Mouse (Mus musculus) common myeloid progenitor, adult 5-6 weeks (primary cell): ENCODE results near the gene Tcf19. TPM values are rescaled to one million over a fixed set of nuclear protein-coding genes. Genes with fewer than 3 reads are reported as not detected.

Experiments used
- ATAC-seq: replicated peaks from 2 replicates; pipeline ENCODE4 v1.8.0; 2016; ENCODE audit warnings: low read depth, mild to moderate bottlenecking, moderate TSS enrichment, inconsistent platforms; ENCODE audit not compliant: poor library complexity, severe bottlenecking
- total RNA-seq: library from RNA; stranded (forward); fragments of 200-1000, 187-1606 nt; gene quantifications from 2 replicates; pipeline ENCODE4 v1.2.3, GENCODE M21; 2017

The Tcf19 gene
- 10.5 and 10.9 TPM in 2 replicates for total RNA-seq

DNA sequence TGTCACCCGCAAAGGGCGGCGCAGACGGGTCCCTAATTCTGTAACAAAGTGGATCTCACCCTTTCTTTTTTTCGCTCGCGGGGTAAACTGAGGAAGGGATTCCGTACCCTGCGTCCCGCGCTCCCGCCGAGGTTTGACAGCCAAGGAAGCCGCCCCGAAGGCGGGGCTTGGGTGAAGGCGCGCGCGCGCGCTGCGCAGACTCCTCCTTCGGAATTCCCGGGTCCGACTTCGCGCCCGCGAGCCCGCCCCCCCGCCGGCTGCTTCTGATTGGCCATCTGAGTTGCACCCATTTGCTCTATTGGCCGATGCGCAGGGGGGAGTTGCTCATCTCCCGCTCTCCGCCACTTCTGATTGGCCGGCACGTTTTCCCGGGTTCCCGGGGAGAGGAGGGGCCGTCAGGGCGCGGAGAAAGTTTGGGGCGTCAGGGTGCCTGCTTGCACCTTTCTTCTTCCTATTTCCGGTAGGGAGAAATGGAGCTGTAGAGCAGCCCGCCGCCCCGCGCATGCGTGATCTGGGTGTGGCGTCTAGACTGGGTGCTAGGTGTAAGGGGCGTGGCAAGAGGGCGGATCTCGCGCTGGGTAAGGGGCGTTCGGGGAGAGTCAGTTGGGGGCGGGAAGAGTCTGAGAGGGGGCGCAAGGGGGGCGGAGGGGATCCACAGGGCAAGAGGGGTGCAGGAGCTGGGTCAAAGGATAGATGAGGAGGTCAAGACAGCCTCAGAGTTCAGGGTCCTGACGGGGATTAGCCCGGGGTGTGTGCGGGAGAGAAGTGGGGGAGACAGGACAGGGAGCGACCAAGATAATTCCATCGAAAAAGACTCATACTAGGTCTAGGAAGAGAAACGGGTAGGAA, at the start of gene Tcf19, which contains the start of gene Cchcr1:
Gene Tcf19, minus strand, starts transcription at position 173 of the 849 bp plus-strand sequence.
Gene Cchcr1, plus strand, starts transcription at position 449 of the 849 bp plus-strand sequence.
- ATAC-seq, result peak; percentile 96

DNA sequence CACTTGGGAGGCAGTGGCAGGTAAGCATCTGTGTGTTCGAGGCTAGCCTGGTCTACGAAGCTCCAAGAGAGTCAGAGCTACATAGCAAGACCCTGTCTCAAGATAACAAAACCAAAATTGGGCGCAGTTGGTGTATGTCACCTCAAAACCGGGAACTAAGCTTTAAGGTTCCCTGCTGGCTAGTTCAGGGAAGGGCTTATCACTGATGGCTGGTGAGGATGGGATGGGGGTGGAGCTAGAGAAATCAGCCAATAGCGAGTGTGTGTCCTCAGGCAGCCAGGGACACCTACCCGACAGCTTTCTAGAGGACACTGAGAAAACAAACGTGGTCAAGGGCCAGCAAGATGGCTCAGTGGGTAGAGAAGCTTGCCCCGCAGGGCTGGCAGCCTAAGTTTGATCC, 41.6 kb upstream of the Tcf19 start:
- no peak for ATAC-seq

DNA sequence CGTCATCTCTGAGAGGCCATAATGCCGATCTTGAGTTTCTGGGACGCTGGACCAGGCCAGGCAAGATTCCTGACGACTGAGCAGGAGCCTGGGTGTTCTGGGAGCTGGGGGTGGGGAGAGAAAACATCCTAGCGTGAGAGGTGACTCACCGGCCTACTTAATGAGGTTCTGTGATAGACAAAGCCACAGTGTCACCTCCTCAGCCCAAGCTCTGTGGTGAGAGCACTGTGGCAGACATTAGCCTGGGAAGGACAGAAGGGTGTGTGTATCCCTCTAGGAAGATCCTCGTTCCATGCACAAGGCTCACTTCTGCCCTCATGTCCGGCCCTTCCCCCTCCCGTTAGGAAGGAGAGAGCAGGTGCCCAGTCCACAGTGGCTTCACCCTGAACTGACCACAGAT, 40.7 kb upstream of the Tcf19 start:
- no peak for ATAC-seq

DNA sequence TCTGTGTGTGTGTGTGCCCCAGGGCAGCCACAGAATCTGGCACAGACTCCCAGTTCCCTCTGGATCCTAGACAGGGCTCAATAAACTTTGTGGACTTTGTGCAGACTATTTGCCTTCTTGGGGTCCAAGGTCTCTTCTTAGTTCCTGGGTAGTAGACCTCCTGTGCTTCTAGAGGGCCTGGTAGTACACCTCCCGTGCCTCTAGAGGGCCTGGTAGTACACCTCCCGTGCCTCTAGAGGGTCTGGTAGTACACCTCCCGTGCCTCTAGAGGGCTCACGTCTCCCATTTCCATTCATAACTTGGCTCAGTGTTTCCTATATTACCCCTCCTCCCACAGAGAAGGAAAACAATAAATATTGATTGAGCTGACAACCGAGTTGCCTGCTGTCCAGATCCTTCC, 40.2 kb upstream of the Tcf19 start:
- peak; percentile 92 for ATAC-seq

DNA sequence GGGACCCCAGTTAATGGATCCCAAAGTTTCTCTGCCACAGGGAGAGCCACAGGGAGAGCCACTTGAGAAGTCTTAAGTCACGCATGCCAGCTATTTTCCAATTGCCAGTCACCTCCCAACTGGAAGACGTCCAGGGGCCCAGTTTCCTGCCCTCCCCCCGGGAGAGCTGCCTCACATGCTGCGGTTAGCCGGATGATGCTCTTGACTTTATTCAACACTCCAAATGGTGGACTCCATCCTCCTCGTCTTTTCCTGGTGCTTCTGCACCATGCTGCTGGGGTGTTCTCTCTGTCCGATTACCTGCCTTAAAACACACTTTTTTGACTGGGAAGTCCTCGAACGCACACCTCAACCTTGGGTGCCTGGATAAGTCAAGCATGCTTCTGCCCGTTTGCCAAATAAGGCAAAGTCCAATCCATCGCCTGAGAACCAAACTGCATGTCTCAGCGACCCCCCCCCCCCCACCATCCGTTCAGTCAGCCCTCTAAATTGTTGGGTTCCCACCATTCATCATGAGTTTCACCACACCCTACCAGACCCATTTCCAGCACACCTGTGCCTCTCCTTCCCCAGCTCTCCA, 39.7 kb upstream of the Tcf19 start:
- no peak for ATAC-seq

DNA sequence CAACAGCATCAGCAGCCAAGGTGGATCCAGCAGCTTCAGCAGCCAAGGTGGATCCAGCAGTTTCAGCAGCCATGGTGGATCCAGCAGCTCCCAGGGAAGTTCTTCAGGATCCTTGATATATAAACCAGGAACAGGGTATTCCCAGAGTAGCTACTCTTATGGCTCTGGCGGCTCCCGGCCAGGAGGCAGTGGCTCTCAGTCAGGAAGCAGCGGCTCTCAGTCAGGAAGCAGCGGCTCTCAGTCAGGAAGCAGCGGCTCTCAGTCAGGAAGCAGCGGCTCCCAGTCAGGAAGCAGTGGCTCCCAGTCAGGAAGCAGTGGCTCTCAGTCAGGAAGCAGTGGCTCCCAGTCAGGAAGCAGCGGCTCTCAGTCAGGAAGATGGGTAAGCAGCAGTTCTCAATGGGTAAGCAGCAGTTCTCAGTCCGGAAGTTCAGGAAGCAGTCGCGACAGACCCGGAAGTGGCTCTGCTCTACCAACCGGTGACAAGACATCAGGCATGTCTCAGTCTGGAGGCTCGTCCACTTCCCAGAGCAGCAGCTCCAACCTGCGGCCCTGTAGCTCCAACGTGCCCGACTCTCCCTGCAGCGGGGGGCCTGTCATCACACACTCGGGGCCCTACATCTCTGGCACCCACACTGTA, 38.3 kb upstream of the Tcf19 start:
- ATAC-seq, result no peak

DNA sequence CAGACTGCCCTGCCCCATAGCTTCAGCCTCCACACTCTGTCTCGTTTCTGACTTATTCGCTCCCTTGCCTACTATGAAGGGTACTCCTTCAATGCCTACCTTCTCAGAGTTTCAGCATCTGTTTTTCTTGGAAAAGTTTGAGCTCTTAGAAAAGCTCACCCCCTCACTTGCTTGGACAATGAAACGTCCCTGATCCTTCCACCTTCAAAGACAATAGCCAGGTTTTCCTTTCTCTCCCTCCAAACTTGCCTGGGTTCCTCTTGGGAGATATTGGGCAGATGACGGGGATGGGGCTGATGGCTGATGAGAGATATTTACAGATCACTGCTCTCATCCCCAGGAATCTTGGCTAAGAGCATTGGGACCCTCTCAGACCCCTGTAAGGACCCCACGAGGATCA, 37.7 kb upstream of the Tcf19 start:
- no peak for ATAC-seq

DNA sequence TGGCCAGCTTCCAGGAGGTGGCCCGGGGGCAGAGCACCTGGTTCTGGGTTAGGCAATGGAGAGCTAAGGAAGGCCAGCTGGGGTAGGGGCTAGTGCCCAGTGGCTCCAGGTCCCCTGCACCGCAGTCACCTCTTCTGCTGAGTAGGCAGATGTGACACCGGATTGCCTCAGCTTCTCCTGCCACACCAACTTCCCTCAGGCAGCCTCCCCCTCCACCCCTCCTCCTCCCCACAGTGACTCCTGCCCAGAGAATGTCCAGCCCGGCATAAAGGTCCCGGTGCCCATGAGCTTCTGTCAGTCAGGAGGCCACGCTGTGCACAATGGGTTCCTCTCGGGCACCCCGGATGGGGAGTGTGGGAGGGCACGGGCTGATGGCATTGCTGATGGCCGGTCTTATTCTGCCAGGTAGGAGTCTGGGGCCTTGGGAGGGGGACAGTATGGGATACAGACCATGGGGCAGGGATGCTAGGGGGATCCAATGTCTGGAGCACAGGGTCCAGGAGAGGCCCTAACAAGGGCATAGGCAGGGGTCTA, 35.3 kb upstream of the Tcf19 start, which contains the start of gene Cdsn:
Gene Cdsn, plus strand, starts transcription at position 248 of the 534 bp plus-strand sequence.
- ATAC-seq, result no peak

DNA sequence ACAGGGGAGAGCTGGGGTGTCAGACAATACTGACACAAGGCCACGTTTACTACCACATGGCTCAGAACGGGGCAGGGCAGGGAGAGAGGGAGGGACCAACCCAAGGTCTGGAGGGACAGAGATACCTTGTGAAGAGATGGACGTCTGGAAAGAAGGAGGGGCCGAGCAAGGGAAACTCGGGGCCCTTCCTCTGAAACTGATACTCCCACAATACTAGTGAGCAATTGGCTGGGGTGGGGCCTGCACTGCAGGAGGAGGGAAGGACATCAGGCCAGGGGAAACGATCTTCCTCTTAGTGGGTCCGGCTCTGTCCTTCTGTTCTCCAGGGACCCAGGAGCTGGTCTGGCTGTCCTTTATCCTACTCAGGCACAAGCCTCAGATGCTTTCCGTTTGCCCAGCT, 34.2 kb upstream of the Tcf19 start:
- ATAC-seq, result no peak

DNA sequence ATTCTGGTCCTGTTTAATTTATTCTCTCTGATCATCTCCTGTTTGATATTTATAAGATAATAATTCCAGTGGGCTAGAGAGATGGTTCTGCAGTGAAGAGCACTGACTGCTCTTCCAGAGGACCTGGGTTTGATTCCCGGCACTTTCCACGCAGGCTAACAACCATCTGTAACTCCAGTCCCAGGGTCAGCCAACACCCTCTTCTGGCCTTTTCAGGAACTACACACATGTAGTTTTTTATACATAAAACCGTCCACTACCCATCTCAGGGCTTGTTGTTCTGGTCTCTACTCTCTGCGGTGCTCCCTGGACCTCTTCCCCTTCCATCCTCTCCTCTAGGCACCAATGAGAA, 33.5 kb upstream of the Tcf19 start:
- no peak for ATAC-seq

DNA sequence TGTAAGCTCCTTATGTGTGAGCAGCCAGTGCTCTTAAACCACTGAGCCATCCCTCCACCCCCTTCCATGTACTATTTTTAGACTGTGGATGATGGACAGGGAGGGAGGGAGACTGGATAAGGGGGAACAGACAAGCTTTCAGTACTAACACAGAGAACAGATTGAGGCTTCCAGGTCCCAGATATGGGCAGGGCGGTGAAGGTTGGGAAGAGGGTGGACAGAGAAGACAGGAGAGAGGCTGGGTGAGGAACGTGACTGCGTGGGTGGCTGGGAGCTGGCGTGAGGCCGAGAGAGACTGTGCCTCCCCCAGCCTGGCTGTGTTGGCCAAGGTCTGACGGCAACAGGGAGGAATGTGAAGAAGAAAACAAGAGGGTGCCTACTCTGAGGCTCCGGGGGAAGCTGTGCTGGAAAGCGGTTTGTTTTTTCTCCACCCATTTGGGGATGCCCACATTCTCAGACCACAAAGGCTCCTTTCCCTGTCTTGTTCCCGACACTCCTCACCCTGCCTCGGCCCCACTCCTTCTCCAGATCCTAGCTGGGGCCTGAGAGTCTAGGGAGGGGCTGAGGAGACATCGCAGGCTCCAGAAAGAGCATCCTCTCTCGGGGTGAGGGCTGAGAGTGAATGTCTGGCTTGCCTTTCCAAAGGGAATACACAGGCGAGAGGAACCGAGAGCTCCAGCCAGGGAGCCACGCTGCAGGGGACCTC, 33.0 kb upstream of the Tcf19 start:
- no peak for ATAC-seq

DNA sequence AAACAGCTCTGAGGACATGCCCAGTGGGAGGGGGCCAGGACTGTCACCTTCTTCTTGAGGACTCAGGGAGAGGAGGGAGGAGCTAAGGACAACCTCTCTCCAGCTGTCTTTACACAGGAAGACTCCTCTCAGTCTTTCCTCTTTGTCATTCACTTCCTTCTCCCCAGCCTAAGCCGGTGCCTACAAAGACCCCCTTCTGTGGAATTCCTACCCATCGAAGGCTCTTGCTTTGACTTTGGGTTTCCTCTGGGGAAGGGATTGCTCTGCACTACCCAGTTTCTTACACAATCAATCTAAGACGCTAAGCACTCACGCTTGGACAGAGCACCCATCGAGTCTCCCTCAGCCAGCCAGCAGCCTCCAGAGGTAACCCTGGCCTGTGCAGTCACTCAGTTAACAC, 32.0 kb upstream of the Tcf19 start:
- no peak for ATAC-seq

DNA sequence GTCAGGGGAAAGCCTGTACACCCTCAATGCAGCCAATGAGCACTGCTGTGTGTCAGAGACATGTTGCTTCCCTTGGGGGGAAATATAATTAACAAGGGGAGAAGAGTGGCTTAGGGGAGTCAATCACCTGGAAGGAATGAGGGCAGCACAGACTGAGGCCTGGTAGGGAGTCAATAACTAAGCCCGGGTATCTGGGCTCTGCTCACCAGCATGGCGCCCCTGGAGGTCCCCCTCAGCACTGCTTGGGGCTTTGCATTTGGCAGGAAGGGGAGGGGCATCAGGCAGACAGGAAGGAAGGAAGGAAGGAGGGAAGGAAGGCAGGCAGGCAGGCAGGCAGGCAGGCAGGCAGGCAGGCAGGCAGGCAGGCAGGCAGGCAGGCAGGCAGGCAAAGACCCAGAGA, 30.8 kb upstream of the Tcf19 start:
- no peak for ATAC-seq

DNA sequence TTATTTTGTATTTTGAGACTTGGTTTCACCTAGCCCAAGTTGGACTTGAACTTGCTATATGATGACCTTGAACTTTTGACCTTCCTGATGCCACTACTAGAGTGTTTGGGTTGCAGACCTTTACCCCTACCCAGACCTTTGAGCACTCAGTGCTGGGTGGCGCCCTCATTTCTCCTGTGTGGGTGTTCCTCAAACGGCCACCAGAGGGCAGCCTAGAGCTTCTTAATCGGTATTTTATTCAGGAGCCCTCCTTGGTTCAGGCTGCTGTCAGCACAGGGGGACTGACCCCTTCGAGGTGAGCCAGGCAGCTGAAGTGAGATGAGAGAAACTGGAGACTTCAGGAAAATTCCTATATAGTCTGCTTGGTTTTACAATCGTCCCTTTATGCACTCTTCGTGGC, 28.1 kb upstream of the Tcf19 start:
- peak; percentile 62; the same call in 1 of the 2 replicates for ATAC-seq

DNA sequence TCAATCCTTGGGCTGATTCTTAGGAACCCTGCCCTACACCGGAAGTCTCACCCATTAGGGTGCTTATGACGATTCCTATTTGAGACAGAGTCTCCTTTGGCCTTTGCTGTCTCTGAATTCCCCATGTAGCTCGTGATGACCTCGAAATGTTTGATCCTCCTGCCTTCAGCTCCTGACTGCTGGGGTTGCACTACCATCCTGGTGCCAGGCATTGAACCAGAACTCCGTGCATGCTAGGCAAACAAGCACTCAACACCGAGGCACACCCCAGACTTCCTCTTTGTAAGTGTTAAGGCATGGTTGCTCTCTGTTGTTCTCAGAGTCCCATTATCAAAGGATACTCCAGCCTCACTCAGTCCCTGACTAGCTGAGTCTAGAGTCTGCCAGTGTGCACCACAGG, 27.4 kb upstream of the Tcf19 start:
- no peak for ATAC-seq

DNA sequence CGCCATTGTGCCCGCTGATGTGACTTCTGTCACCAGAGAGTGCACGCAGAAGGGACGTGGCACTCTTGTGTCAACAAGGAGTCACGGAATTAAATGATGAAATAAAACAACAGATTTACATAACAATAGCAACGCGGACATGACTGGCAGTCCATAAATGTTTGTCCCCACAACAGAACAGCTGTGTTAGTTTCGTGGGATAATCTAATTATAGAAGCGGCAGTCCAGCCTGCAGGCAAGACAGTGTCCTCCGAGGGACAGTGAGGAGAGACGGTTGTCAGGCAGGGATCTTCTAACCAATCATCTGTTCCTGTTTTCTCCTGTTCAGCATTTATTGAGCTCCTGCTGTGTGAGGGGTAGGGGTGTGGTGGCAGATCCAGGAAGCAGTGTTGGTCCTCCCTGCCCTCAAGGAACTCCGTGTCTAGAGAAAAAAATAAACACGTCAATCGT, 26.8 kb upstream of the Tcf19 start:
- no peak for ATAC-seq

DNA sequence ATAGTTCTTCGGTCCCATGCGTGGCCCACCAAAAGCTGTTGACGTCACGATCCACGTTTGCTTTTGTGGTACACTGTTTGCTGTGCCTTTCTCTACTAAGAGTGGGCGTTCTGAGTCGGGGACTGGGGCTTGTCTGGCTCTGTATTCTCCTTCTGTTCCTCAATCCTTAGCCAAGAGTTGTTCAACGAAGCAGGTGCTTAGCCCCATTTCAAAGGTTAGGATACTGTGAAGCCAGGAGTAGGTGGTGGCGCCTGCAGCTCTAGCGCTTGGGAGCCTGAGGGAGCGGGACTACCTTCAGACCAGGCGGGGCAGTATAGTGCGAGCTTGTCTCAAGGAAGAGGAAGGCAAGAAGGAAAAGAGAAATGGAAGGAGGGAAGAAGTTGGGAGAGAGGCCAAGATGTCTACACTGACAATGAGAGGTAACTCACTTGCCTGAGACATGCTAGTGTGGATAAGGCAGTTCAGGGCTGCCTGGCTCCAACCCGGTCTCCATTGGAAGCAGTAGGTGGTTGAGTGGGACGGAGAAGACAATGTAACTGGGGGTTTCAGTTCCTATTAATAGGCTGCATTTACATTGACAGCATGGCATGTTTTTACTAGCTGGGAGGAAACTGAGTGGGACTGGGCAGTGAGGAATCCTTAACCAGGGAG, 26.3 kb upstream of the Tcf19 start:
- ATAC-seq, result no peak

DNA sequence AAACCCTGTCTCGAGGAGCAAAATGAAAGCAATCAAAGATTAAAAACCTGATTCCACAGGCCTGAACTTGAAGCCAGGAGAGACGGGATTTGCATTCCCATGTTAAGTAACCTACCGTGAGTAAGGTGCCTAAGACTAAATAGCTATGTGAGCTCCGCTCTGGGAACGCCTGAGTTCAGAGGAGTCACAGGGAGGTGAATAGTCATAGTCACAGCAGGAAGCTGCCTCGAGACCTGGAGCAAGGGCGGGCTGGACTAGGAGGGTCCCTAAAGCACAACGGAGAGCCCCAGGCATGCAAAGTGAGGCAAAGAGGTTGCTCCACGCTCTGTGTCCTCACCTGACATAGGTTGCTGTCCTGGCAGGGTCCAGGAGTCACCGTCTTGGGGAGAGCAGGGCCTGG, 22.9 kb upstream of the Tcf19 start:
- no peak for ATAC-seq

DNA sequence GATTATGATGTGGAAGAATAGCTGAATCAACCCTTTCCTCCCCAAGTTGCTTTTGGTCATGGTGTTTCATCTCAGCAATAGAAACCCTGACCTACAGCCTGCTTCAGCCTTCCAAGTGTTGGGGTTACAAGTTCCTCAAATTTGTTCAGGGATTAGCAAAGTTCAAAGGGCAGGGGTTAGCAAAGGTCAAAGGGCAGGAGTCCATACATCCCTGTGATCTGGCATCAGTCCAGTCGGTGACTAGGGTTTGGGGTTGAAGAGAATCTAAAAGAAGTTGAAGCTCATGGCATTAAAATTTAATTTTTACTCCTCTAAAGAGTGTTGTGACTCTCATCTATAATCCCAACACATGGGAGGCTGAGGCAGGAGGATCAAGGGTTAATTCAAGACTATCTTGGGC, 21.9 kb upstream of the Tcf19 start:
- no peak for ATAC-seq

DNA sequence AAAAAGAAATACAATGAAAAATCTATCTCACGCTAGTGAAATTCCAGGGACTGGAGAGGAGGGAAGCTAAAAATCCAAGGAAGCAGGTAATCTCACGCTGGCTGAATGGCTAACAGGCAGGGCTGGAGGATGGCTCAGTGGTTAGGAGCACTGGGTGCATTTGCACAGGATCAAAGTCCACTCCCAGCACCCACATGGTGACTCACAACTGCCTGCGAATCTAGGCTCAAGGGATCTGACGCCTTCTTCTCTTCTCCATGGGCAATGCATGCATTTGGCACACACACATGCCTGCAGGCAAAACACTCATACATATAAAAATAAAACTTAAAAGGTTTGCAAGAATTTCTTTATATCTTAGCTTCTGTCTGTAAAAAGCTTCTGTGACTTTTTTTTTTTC, 20.8 kb upstream of the Tcf19 start:
- ATAC-seq, result no peak
